Mouse (Mus musculus): ENCODE results near the gene Taar8c. TPM values are rescaled to one million over a fixed set of nuclear protein-coding genes. Genes with fewer than 3 reads are reported as not detected.
A peak's percentile ranks its signal among the peaks of the same experiment; 100 is the strongest.
"Not testable (repeated sequence)": the region's sequence is repeated elsewhere in the genome, so short reads cannot be mapped to it uniquely, and the experiment has no call there.

Taar8c gene
- total and polyA plus RNA-seq, 2 experiments from 2014 or later, result not detected

DNA sequence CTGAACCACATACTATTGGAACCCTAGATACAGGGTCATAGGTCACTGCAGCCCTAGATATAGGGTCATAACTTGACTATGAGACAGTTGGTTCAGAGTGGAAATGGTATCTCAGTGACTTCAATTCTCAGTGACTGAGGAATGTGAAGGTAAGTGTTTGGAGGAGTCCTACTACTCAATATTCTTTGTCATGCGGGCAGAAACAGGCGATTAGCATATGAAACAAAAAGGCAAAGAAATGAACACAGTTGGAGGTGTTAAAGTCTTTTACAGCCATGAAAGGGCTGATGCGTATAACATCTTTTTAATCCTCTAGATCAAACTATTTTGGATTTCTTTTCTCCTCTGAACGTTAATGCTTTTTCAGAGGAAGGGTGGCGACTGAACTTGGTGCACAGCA is 15.8 kb downstream of the Taar8c start:
- no peak for TF ChIP-seq CTCF (IDR thresholded peaks at IDR 0.05)
- H3K9me3 ChIP-seq (ENCODE audit: low read length), result no peaks in the 10 kb centered on the region
- no peaks in the 10 kb centered on the region for H3K27me3 ChIP-seq (ENCODE audit: insufficient read depth, low read length)
- no peaks in the 10 kb centered on the region for H3K4me1 ChIP-seq (ENCODE audit: insufficient read depth, low read length)
- ATAC-seq (ENCODE audit: low FRiP score) (no peak), DNase-seq (ENCODE audit: low spot score) (no peak)
- no peak overlapping the region for H3K4me2 ChIP-seq (ENCODE audit: low read depth, low read length, poor library complexity, severe bottlenecking)
- no peak overlapping the region for H3K27ac ChIP-seq (ENCODE audit: low read depth, low read length)
- H3K9ac ChIP-seq (replicated peaks; ENCODE audit: low read length, poor library complexity, severe bottlenecking), result no peak overlapping the region
- no peak overlapping the region for H3K4me3 ChIP-seq (ENCODE audit: low read depth, low read length)
- WGBS, result 37% methylated on average over 5 of the region's 5 CpGs
- no peaks in the 10 kb centered on the region for H3K36me3 ChIP-seq (ENCODE audit: insufficient read depth, low read length)

DNA sequence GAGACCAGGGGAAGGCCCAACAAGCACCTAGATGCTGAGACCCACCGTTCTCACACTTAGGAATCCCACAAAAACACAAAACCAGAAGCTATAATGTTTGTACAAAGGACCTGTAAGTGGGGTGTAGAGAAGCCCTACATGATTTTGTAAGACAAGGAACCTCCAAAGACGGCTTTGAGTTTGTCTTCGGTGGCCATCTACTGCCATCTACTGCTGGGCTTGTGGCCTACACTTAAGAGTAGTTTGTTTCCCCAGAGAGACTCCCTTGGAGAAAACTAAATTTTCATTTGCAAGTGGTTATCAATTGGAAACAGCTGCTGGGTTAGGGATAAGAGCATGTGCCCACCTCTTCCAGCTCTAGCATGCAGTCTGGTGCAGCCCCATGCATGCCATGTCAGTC is 21.5 kb downstream of the Taar8c start:
- peak; percentile 69 for TF ChIP-seq CTCF (IDR thresholded peaks at IDR 0.05)
- WGBS, result 42% methylated on average over 3 of the region's 3 CpGs
- H3K36me3 ChIP-seq (ENCODE audit: insufficient read depth, low read length), result no peaks in the 10 kb centered on the region
- no peak overlapping the region for H3K4me2 ChIP-seq (ENCODE audit: low read depth, low read length, poor library complexity, severe bottlenecking)
- H3K4me3 ChIP-seq (ENCODE audit: low read depth, low read length), result no peak overlapping the region
- DNase-seq (ENCODE audit: low spot score) (peak; percentile 51), ATAC-seq (ENCODE audit: low FRiP score) (no peak)
- H3K4me1 ChIP-seq (ENCODE audit: insufficient read depth, low read length), result no peaks in the 10 kb centered on the region
- no peaks in the 10 kb centered on the region for H3K27me3 ChIP-seq (ENCODE audit: insufficient read depth, low read length)
- H3K9me3 ChIP-seq (ENCODE audit: low read length), result no peaks in the 10 kb centered on the region
- H3K9ac ChIP-seq (replicated peaks; ENCODE audit: low read length, poor library complexity, severe bottlenecking), result no peak overlapping the region
- no peak overlapping the region for H3K27ac ChIP-seq (ENCODE audit: low read depth, low read length)

- not testable (repeated sequence) for H3K36me3 ChIP-seq (ENCODE audit: insufficient read depth, low read length); ATAC-seq (ENCODE audit: low FRiP score); H3K27ac ChIP-seq (ENCODE audit: low read depth, low read length); H3K9me3 ChIP-seq (ENCODE audit: low read length); H3K27me3 ChIP-seq (ENCODE audit: insufficient read depth, low read length); H3K4me1 ChIP-seq (ENCODE audit: insufficient read depth, low read length); H3K4me2 ChIP-seq (ENCODE audit: low read depth, low read length, poor library complexity, severe bottlenecking); H3K4me3 ChIP-seq (ENCODE audit: low read depth, low read length); DNase-seq (ENCODE audit: low spot score); H3K9ac ChIP-seq (replicated peaks; ENCODE audit: low read length, poor library complexity, severe bottlenecking)
- WGBS, result 73% methylated on average over 2 of the region's 4 CpGs
These were observed 25.5 kb downstream of the Taar8c start, which contains the start of gene Taar8a for GRCm38 (mm10) chr10:24076200-24076599. Taar8a (plus strand) TSS chr10:24076500.

- not testable (repeated sequence) for H3K9me3 ChIP-seq (ENCODE audit: low read length); H3K9ac ChIP-seq (replicated peaks; ENCODE audit: low read length, poor library complexity, severe bottlenecking); ATAC-seq (ENCODE audit: low FRiP score); H3K4me1 ChIP-seq (ENCODE audit: insufficient read depth, low read length); H3K27me3 ChIP-seq (ENCODE audit: insufficient read depth, low read length); DNase-seq (ENCODE audit: low spot score); H3K4me3 ChIP-seq (ENCODE audit: low read depth, low read length); H3K4me2 ChIP-seq (ENCODE audit: low read depth, low read length, poor library complexity, severe bottlenecking); H3K36me3 ChIP-seq (ENCODE audit: insufficient read depth, low read length); H3K27ac ChIP-seq (ENCODE audit: low read depth, low read length)
- 31% methylated on average over 2 of the region's 2 CpGs for WGBS
These were observed 27.0 kb downstream of the Taar8c start for GRCm38 (mm10) chr10:24074751-24075150.

DNA sequence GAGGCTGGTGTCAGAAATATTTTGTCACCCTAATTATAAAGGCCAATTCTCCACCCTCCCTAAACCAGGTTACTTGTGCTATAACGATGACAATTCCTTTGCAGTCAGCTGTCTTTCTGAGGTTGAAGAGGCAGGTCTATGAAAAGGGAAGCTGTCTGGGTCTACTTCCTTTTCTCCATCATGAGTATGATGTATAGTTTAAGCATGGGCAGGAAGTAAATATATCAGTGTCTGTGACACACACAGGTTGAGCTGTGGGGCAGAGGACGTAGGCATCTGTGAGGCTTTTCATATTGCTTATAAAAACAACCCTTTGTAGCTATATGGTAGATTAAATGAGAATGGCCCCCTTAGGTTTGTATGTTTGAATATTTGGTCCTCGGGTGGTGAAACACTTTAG is 42.7 kb downstream of the Taar8c start:
- no peak for TF ChIP-seq CTCF (IDR thresholded peaks at IDR 0.05)
- Histone ChIP-seq H3K9me3 (ENCODE audit: low read length) (no peaks in the 10 kb centered on the region), H3K27ac (ENCODE audit: low read depth, low read length) (no peak overlapping the region), H3K4me1 (ENCODE audit: insufficient read depth, low read length) (no peaks in the 10 kb centered on the region), H3K9ac (replicated peaks; ENCODE audit: low read length, poor library complexity, severe bottlenecking) (no peak overlapping the region), H3K36me3 (ENCODE audit: insufficient read depth, low read length) (no peaks in the 10 kb centered on the region), H3K27me3 (ENCODE audit: insufficient read depth, low read length) (no peaks in the 10 kb centered on the region), H3K4me3 (ENCODE audit: low read depth, low read length) (no peak overlapping the region), H3K4me2 (ENCODE audit: low read depth, low read length, poor library complexity, severe bottlenecking) (no peak overlapping the region)
- DNase-seq (ENCODE audit: low spot score), result no peak
- no peak for ATAC-seq (ENCODE audit: low FRiP score)
- WGBS, result 87% methylated on average over 3 of the region's 3 CpGs

- H3K4me1 ChIP-seq (ENCODE audit: insufficient read depth, low read length), result no peaks in the 10 kb centered on the region
- no peaks in the 10 kb centered on the region for H3K27me3 ChIP-seq (ENCODE audit: insufficient read depth, low read length)
- no peak overlapping the region for H3K27ac ChIP-seq (ENCODE audit: low read depth, low read length)
- no peak for TF ChIP-seq CTCF (IDR thresholded peaks at IDR 0.05)
- no peak overlapping the region for H3K4me3 ChIP-seq (ENCODE audit: low read depth, low read length)
- no peak for DNase-seq (ENCODE audit: low spot score)
- no peak overlapping the region for H3K9ac ChIP-seq (replicated peaks; ENCODE audit: low read length, poor library complexity, severe bottlenecking)
- 69% methylated on average over 5 of the region's 5 CpGs for WGBS
- H3K36me3 ChIP-seq (ENCODE audit: insufficient read depth, low read length), result no peaks in the 10 kb centered on the region
- H3K4me2 ChIP-seq (ENCODE audit: low read depth, low read length, poor library complexity, severe bottlenecking), result no peak overlapping the region
- ATAC-seq (ENCODE audit: low FRiP score), result no peak
- H3K9me3 ChIP-seq (ENCODE audit: low read length), result no peaks in the 10 kb centered on the region
These were observed 49.7 kb downstream of the Taar8c start for GRCm38 (mm10) chr10:24052039-24052438.

Other genes with a start within 250 kb of the Taar8c start
- 0.28 TPM in 1 of 2 replicates, not detected in the other for gene Vnn1, start 207.2 kb downstream of the Taar8c start, total RNA-seq (2014; rRNA removed)
- gene Vnn1, start 207.2 kb downstream of the Taar8c start, polyA plus RNA-seq (2015; fragmentation: Nextera tagmentation; extraction: Ambion mirVana), result 0.67 and 0.83 TPM in 2 replicates
- gene Taar1, start 181.6 kb downstream of the Taar8c start, total RNA-seq (2014; rRNA removed), result not detected in 2 replicates
- gene Taar1, start 181.6 kb downstream of the Taar8c start, polyA plus RNA-seq (2015; fragmentation: Nextera tagmentation; extraction: Ambion mirVana), result not detected in 2 replicates
- gene Taar2, start 163.3 kb downstream of the Taar8c start, total RNA-seq (2014; rRNA removed), result not detected in 2 replicates
- gene Taar2, start 163.3 kb downstream of the Taar8c start, polyA plus RNA-seq (2015; fragmentation: Nextera tagmentation; extraction: Ambion mirVana), result not detected in 2 replicates
- gene Taar3, start 152.4 kb downstream of the Taar8c start, total RNA-seq (2014; rRNA removed), result not detected in 2 replicates
- gene Taar3, start 152.4 kb downstream of the Taar8c start, polyA plus RNA-seq (2015; fragmentation: Nextera tagmentation; extraction: Ambion mirVana), result not detected in 2 replicates
- gene Taar4, start 141.4 kb downstream of the Taar8c start, total RNA-seq (2014; rRNA removed), result not detected in 2 replicates
- gene Taar4, start 141.4 kb downstream of the Taar8c start, polyA plus RNA-seq (2015; fragmentation: Nextera tagmentation; extraction: Ambion mirVana), result 0.15 TPM in 1 of 2 replicates, not detected in the other
- not detected in 2 replicates for gene Taar5, start 131.2 kb downstream of the Taar8c start, total RNA-seq (2014; rRNA removed)
- not detected in 2 replicates for gene Taar5, start 131.2 kb downstream of the Taar8c start, polyA plus RNA-seq (2015; fragmentation: Nextera tagmentation; extraction: Ambion mirVana)
- gene Taar6, start 116.3 kb downstream of the Taar8c start, total RNA-seq (2014; rRNA removed), result not detected in 2 replicates
- gene Taar6, start 116.3 kb downstream of the Taar8c start, polyA plus RNA-seq (2015; fragmentation: Nextera tagmentation; extraction: Ambion mirVana), result not detected in 2 replicates
- not detected in 2 replicates for gene Taar7a, start 108.4 kb downstream of the Taar8c start, total RNA-seq (2014; rRNA removed)
- gene Taar7a, start 108.4 kb downstream of the Taar8c start, polyA plus RNA-seq (2015; fragmentation: Nextera tagmentation; extraction: Ambion mirVana), result not detected in 2 replicates
- not detected in 2 replicates for gene Taar7b, start 102.0 kb downstream of the Taar8c start, total RNA-seq (2014; rRNA removed)
- not detected in 2 replicates for gene Taar7b, start 102.0 kb downstream of the Taar8c start, polyA plus RNA-seq (2015; fragmentation: Nextera tagmentation; extraction: Ambion mirVana)
- gene Taar7d, start 74.7 kb downstream of the Taar8c start, total RNA-seq (2014; rRNA removed), result not detected in 2 replicates
- gene Taar7d, start 74.7 kb downstream of the Taar8c start, polyA plus RNA-seq (2015; fragmentation: Nextera tagmentation; extraction: Ambion mirVana), result not detected in 2 replicates
- not detected in 2 replicates for gene Taar7e, start 64.3 kb downstream of the Taar8c start, total RNA-seq (2014; rRNA removed)
- gene Taar7e, start 64.3 kb downstream of the Taar8c start, polyA plus RNA-seq (2015; fragmentation: Nextera tagmentation; extraction: Ambion mirVana), result not detected in 2 replicates
- not detected in 2 replicates for gene Taar7f, start 52.4 kb downstream of the Taar8c start, total RNA-seq (2014; rRNA removed)
- not detected in 2 replicates for gene Taar7f, start 52.4 kb downstream of the Taar8c start, polyA plus RNA-seq (2015; fragmentation: Nextera tagmentation; extraction: Ambion mirVana)
- gene Taar8a, start 25.4 kb downstream of the Taar8c start, total RNA-seq (2014; rRNA removed), result not detected in 2 replicates
- not detected in 2 replicates for gene Taar8a, start 25.4 kb downstream of the Taar8c start, polyA plus RNA-seq (2015; fragmentation: Nextera tagmentation; extraction: Ambion mirVana)
- gene Taar8b, start 9.6 kb downstream of the Taar8c start, total RNA-seq (2014; rRNA removed), result not detected in 2 replicates
- not detected in 2 replicates for gene Taar8b, start 9.6 kb downstream of the Taar8c start, polyA plus RNA-seq (2015; fragmentation: Nextera tagmentation; extraction: Ambion mirVana)
- not detected in 2 replicates for gene Taar9, start 7.6 kb upstream of the Taar8c start, total RNA-seq (2014; rRNA removed)
- gene Taar9, start 7.6 kb upstream of the Taar8c start, polyA plus RNA-seq (2015; fragmentation: Nextera tagmentation; extraction: Ambion mirVana), result not detected in 2 replicates
- 144 and 180 TPM in 2 replicates for gene Stx7, start 47.4 kb upstream of the Taar8c start, total RNA-seq (2014; rRNA removed)
- gene Stx7, start 47.4 kb upstream of the Taar8c start, polyA plus RNA-seq (2015; fragmentation: Nextera tagmentation; extraction: Ambion mirVana), result 349 and 358 TPM in 2 replicates
- gene Moxd1, start 121.6 kb upstream of the Taar8c start, total RNA-seq (2014; rRNA removed), result 5.1 and 10.8 TPM in 2 replicates
- 1.1 and 1.4 TPM in 2 replicates for gene Moxd1, start 121.6 kb upstream of the Taar8c start, polyA plus RNA-seq (2015; fragmentation: Nextera tagmentation; extraction: Ambion mirVana)

Data from midbrain, postnatal 0 days (tissue).